Mouse (Mus musculus): ENCODE data around the gene H2-Ob. TPM values are rescaled to one million over a fixed set of nuclear protein-coding genes. Genes with fewer than 3 reads are reported as not detected.
A peak's percentile ranks its signal among the peaks of the same experiment; 100 is the strongest.

Gene H2-Ob
- polyA plus RNA-seq, 1 experiment: 72.2 TPM

- 80% methylated on average over 1 of the region's 1 CpGs for WGBS
- Histone ChIP-seq H3K4me3 (replicated peaks; ENCODE audit: control insufficient read depth, low read depth, low read length) (no peak overlapping the region), H3K27ac (ENCODE audit: control insufficient read depth, insufficient read depth, low read depth, low read length, poor library complexity) (no peak overlapping the region), H3K4me1 (ENCODE audit: control insufficient read depth, insufficient read depth, low read length) (no peaks in the 10 kb centered on the region; the same call in 1 of the 2 replicates)
- TF ChIP-seq POLR2A (IDR thresholded peaks at IDR 0.05; ENCODE audit: borderline replicate concordance, control insufficient read depth, low read depth, low read length) (no peak), CTCF (IDR thresholded peaks at IDR 0.05; ENCODE audit: control insufficient read depth, insufficient read depth, low read length) (no peak)
Measured at GRCm38 (mm10) chr17:34281836-34282235, 43.1 kb downstream of the H2-Ob start.

DNA sequence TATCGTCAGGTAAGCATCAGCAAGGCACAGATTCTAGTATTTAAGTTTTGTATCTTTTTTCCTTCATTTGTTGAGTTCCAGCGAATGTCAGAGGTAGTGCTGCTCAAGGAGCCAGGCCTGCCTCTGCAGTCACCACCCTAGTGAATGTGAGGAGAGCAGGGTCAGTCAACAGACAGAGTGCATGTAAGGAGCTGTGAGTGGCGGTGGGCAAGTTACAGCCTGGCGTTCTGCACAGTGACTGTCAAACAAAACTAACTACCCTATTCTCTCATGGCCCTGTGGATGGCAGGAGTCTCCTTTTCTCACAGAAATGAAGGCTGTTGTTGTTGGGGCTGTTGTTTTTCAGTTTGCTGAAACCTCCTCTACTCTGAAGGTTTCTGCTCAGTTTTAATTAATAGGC is 46.7 kb downstream of the H2-Ob start:
- H3K27ac ChIP-seq (ENCODE audit: control insufficient read depth, insufficient read depth, low read depth, low read length, poor library complexity): no peak overlapping the region
- no peaks in the 10 kb centered on the region; the same call in 1 of the 2 replicates for H3K4me1 ChIP-seq (ENCODE audit: control insufficient read depth, insufficient read depth, low read length)
- 80% methylated on average over 4 of the region's 4 CpGs for WGBS
- TF ChIP-seq POLR2A (IDR thresholded peaks at IDR 0.05; ENCODE audit: borderline replicate concordance, control insufficient read depth, low read depth, low read length): no peak
- TF ChIP-seq CTCF (IDR thresholded peaks at IDR 0.05; ENCODE audit: control insufficient read depth, insufficient read depth, low read length): no peak
- peak overlapping the region; percentile 39 for H3K4me3 ChIP-seq (replicated peaks; ENCODE audit: control insufficient read depth, low read depth, low read length)

- TF ChIP-seq POLR2A (IDR thresholded peaks at IDR 0.05; ENCODE audit: borderline replicate concordance, control insufficient read depth, low read depth, low read length): no peak
- peak; percentile 78 for TF ChIP-seq CTCF (IDR thresholded peaks at IDR 0.05; ENCODE audit: control insufficient read depth, insufficient read depth, low read length)
- H3K4me1 ChIP-seq (ENCODE audit: control insufficient read depth, insufficient read depth, low read length): no peaks in the 10 kb centered on the region; the same call in 1 of the 2 replicates
- H3K4me3 ChIP-seq (replicated peaks; ENCODE audit: control insufficient read depth, low read depth, low read length): peak overlapping the region; percentile 14
- WGBS: 60% methylated on average over 4 of the region's 4 CpGs
- H3K27ac ChIP-seq (ENCODE audit: control insufficient read depth, insufficient read depth, low read depth, low read length, poor library complexity): no peak overlapping the region
Measured at GRCm38 (mm10) chr17:34285848-34286247, 47.1 kb downstream of the H2-Ob start.

- WGBS: 42% methylated on average over 5 of the region's 5 CpGs
- Histone ChIP-seq H3K4me3 (replicated peaks; ENCODE audit: control insufficient read depth, low read depth, low read length) (peak overlapping the region; percentile 67), H3K4me1 (ENCODE audit: control insufficient read depth, insufficient read depth, low read length) (no peaks in the 10 kb centered on the region), H3K27ac (ENCODE audit: control insufficient read depth, insufficient read depth, low read depth, low read length, poor library complexity) (peak overlapping the region; percentile 61)
- TF ChIP-seq CTCF (IDR thresholded peaks at IDR 0.05; ENCODE audit: control insufficient read depth, insufficient read depth, low read length) (no peak), POLR2A (IDR thresholded peaks at IDR 0.05; ENCODE audit: borderline replicate concordance, control insufficient read depth, low read depth, low read length) (no peak)
Measured at GRCm38 (mm10) chr17:34286501-34286900, 47.8 kb downstream of the H2-Ob start.

DNA sequence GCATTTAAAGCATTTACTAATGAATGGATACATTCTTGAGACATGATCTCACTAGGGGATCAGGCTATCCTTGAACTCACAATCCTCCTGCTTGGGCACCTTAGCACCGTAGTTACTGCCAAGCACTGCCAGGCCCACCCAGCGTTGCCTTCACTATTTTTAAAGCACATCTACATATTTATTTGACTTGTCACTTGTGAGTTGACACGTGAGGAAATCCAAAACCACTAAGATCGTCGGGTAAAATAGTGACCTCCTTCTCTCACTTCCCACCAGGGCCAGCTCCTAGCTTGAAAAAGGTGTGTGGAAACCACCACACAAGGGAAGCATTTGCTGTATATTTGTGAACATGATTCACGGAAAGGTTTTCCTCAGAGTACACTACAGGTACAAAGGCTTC is 48.3 kb downstream of the H2-Ob start:
- TF ChIP-seq POLR2A (IDR thresholded peaks at IDR 0.05; ENCODE audit: borderline replicate concordance, control insufficient read depth, low read depth, low read length) (no peak), CTCF (IDR thresholded peaks at IDR 0.05; ENCODE audit: control insufficient read depth, insufficient read depth, low read length) (no peak)
- WGBS: 16% methylated on average over 6 of the region's 6 CpGs
- Histone ChIP-seq H3K4me1 (ENCODE audit: control insufficient read depth, insufficient read depth, low read length) (no peaks in the 10 kb centered on the region), H3K4me3 (replicated peaks; ENCODE audit: control insufficient read depth, low read depth, low read length) (peak overlapping the region; percentile 65), H3K27ac (ENCODE audit: control insufficient read depth, insufficient read depth, low read depth, low read length, poor library complexity) (peak overlapping the region; percentile 41; the same call in 1 of the 2 replicates)

GRCm38 (mm10) chr17:34287648-34288047 is 48.9 kb downstream of the H2-Ob start, which contains the start of gene H2-Aa:
Gene H2-Aa, minus strand, starts transcription at chr17:34287823.
- 25% methylated on average over 8 of the region's 8 CpGs for WGBS
- peak within 1 kb of the TSS; percentile 67 for H3K4me3 ChIP-seq (replicated peaks; ENCODE audit: control insufficient read depth, low read depth, low read length)
- H3K4me1 ChIP-seq (ENCODE audit: control insufficient read depth, insufficient read depth, low read length): no peaks in the 10 kb centered on the region; the same call in 1 of the 2 replicates
- peak within 1 kb of the TSS; percentile 81 for H3K27ac ChIP-seq (ENCODE audit: control insufficient read depth, insufficient read depth, low read depth, low read length, poor library complexity)
- TF ChIP-seq POLR2A (IDR thresholded peaks at IDR 0.05; ENCODE audit: borderline replicate concordance, control insufficient read depth, low read depth, low read length): no peak
- no peak for TF ChIP-seq CTCF (IDR thresholded peaks at IDR 0.05; ENCODE audit: control insufficient read depth, insufficient read depth, low read length)

DNA sequence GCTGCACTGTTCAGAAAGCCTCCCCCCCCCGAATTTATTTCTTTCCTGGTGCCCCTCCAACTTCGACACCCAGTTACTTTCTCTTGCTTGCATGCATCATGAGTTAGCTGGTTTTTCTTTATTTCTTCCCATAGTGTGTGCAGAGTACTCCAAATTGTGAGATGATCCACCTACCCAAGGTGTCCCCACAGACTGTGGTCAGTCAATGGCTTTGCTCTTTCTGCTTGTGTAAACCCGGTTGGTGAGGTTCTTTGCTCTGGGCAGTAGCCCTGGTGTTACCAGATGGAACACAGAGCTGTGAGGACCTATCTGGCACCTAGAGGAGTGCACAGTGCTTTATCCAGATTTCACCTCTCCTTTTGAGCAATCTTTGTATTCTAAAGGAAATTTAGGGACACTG is 49.4 kb downstream of the H2-Ob start:
- 49% methylated on average over 3 of the region's 3 CpGs for WGBS
- H3K27ac ChIP-seq (ENCODE audit: control insufficient read depth, insufficient read depth, low read depth, low read length, poor library complexity): peak overlapping the region; percentile 27; the same call in 1 of the 2 replicates
- TF ChIP-seq POLR2A (IDR thresholded peaks at IDR 0.05; ENCODE audit: borderline replicate concordance, control insufficient read depth, low read depth, low read length) (no peak), CTCF (IDR thresholded peaks at IDR 0.05; ENCODE audit: control insufficient read depth, insufficient read depth, low read length) (no peak)
- no peaks in the 10 kb centered on the region; the same call in 1 of the 2 replicates for H3K4me1 ChIP-seq (ENCODE audit: control insufficient read depth, insufficient read depth, low read length)
- H3K4me3 ChIP-seq (replicated peaks; ENCODE audit: control insufficient read depth, low read depth, low read length): no peak overlapping the region

- H3K4me1 ChIP-seq (ENCODE audit: control insufficient read depth, insufficient read depth, low read length): no peaks in the 10 kb centered on the region; the same call in 1 of the 2 replicates
- no peak overlapping the region for H3K27ac ChIP-seq (ENCODE audit: control insufficient read depth, insufficient read depth, low read depth, low read length, poor library complexity)
- 15% methylated on average over 8 of the region's 8 CpGs for WGBS
- TF ChIP-seq CTCF (IDR thresholded peaks at IDR 0.05; ENCODE audit: control insufficient read depth, insufficient read depth, low read length): no peak
- no peak; the same call in 1 of the 2 replicates for TF ChIP-seq POLR2A (IDR thresholded peaks at IDR 0.05; ENCODE audit: borderline replicate concordance, control insufficient read depth, low read depth, low read length)
- H3K4me3 ChIP-seq (replicated peaks; ENCODE audit: control insufficient read depth, low read depth, low read length): no peak overlapping the region
Measured at GRCm38 (mm10) chr17:34291609-34292008, 52.9 kb downstream of the H2-Ob start.

GRCm38 (mm10) chr17:34292570-34292969 is 53.9 kb downstream of the H2-Ob start:
- peak overlapping the region; percentile 4; the same call in 1 of the 2 replicates for H3K27ac ChIP-seq (ENCODE audit: control insufficient read depth, insufficient read depth, low read depth, low read length, poor library complexity)
- TF ChIP-seq POLR2A (IDR thresholded peaks at IDR 0.05; ENCODE audit: borderline replicate concordance, control insufficient read depth, low read depth, low read length) (no peak), CTCF (IDR thresholded peaks at IDR 0.05; ENCODE audit: control insufficient read depth, insufficient read depth, low read length) (no peak)
- 87% methylated on average over 4 of the region's 4 CpGs for WGBS
- no peaks in the 10 kb centered on the region; the same call in 1 of the 2 replicates for H3K4me1 ChIP-seq (ENCODE audit: control insufficient read depth, insufficient read depth, low read length)
- H3K4me3 ChIP-seq (replicated peaks; ENCODE audit: control insufficient read depth, low read depth, low read length): no peak overlapping the region

Measured in bone marrow, adult 2 months (tissue).